In the genomic region with DNA sequence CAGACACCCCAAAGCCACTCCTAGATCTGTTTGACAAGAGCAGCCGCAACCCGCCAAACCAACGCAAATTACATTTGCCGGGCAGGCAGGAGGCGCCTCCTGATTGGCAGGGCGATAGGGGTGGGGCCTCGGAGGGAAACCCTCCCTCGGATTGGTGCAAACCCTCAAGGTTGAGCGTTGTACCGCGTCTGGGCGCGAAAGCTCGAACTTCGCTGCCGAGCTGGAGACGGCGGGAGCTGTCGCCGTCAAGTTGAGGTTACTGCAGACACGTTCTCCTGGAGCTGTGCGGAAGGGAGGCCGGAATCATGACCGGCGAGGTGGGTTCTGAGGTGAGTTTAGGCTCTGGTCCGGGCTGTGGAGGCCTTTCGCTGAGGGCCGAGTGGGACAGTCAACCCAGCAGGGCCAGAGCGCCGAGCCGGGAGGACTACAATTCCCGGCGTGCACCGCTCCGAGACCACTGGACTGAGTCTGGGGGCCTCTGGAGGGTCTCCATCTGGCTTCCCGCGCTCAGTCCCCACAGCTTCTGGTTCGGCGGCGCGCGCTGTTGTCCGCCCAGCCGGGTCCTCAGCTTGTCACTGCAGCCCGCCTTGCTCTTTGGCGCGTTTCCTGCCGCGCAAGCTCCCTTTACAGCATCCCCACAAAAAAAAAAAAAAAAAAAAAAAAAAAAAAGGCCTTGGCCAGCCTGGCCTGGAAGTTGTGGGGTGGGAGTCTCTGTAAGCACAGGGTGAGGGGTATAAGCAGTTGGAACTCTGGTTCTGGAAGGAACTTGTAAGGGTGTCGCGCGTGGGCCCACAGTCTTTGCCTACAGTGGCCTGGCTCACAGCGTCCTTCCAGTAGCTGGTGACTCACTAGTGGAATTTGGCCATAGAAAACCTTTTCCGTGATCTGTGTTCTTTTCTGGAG, we compare ENCODE assay signal across 8 mouse cellular contexts. TPM values are rescaled to one million over a fixed set of nuclear protein-coding genes. Genes with fewer than 3 reads are reported as not detected.
DNase-seq lines count a peak whose midpoint lies in the region; ATAC-seq and TF ChIP-seq lines count a peak whose summit lies in the region.

A gene (plus strand): TSS at position 127 of the 903 bp plus-strand sequence.

- H3K4me3 ChIP-seq in CH12.LX (replicated peaks in 1 of 3; ENCODE audit: low read depth in 2 of 3, low read length in 2 of 3, poor library complexity in 1 of 3) = peak within 1 kb of the TSS; percentile 81 to 85 (median 82)
- H3K4me3 ChIP-seq in brown adipose tissue, adult 24 weeks (ENCODE audit: insufficient read depth, low read depth, low read length) = peak within 1 kb of the TSS; percentile 64
- H3K4me3 ChIP-seq in heart, embryonic 13.5 days = peak within 1 kb of the TSS; percentile 73
- H3K4me3 ChIP-seq in kidney, postnatal 0 days (replicated peaks; ENCODE audit: low read depth, low read length) = peak within 1 kb of the TSS; percentile 58
- peak within 1 kb of the TSS; percentile 82 for H3K4me3 ChIP-seq in liver, embryonic 15.5 days (replicated peaks)
- peak within 1 kb of the TSS; percentile 71 for H3K4me3 ChIP-seq in neural tube, embryonic 11.5 days (ENCODE audit: low read depth, low read length)
- peak within 1 kb of the TSS; percentile 72 for H3K4me3 ChIP-seq in stomach, postnatal 0 days (ENCODE audit: low read depth, low read length)

- TF ChIP-seq POLR2A in CH12.LX (IDR thresholded peaks at IDR 0.05; ENCODE audit: low read depth, low read length) = peak; percentile 96

- ATAC-seq in erythroid progenitor cell, adult 5-6 weeks (replicated peaks; ENCODE audit: low FRiP score, poor library complexity, severe bottlenecking) = peak; percentile 98
- peak; percentile 89 for ATAC-seq in heart, embryonic 13.5 days (ENCODE audit: extremely low read depth, insufficient number of reproducible peaks, low FRiP score, low TSS enrichment)
- peak; percentile 91 for ATAC-seq in kidney, postnatal 0 days (replicated peaks; ENCODE audit: low FRiP score, low read depth)
- ATAC-seq in liver, embryonic 15.5 days (ENCODE audit: insufficient read depth) = peak; percentile 98
- ATAC-seq in neural tube, embryonic 11.5 days (ENCODE audit: insufficient read depth, low FRiP score, low TSS enrichment) = peak; percentile 97
- peak; percentile 96 for ATAC-seq in stomach, postnatal 0 days (ENCODE audit: low FRiP score, low TSS enrichment)

- dilution Hi-C loops in CH12.LX (cut with MboI; ENCODE audit: extremely low pct_ligation_motif_present, extremely low pct_unique_long_range_greater_than_20kb, low sequenced_read_pairs) = no loop called here

- no peaks in the 10 kb centered on the region for H3K9me3 ChIP-seq in CH12.LX (replicated peaks; ENCODE audit: low read length)
- no peaks in the 10 kb centered on the region for H3K9me3 ChIP-seq in heart, embryonic 13.5 days
- H3K9me3 ChIP-seq in kidney, postnatal 0 days (replicated peaks; ENCODE audit: low read length) = no peaks in the 10 kb centered on the region
- H3K9me3 ChIP-seq in liver, embryonic 15.5 days (replicated peaks) = no peaks in the 10 kb centered on the region
- H3K9me3 ChIP-seq in neural tube, embryonic 11.5 days (ENCODE audit: control insufficient read depth, low read length) = no peaks in the 10 kb centered on the region
- no peaks in the 10 kb centered on the region for H3K9me3 ChIP-seq in stomach, postnatal 0 days (ENCODE audit: control insufficient read depth, low read length)

- no peak for TF ChIP-seq RAD21 in CH12.LX (IDR thresholded peaks at IDR 0.05; ENCODE audit: low read depth, low read length)

- no peak for TF ChIP-seq CTCF in CH12.LX (conservative IDR thresholded peaks at IDR 0.05 in 1 of 2, IDR thresholded peaks at IDR 0.05 in 1 of 2; ENCODE audit: low read depth in 2 of 2, low read length in 2 of 2)
- TF ChIP-seq CTCF in kidney, postnatal 0 days (IDR thresholded peaks at IDR 0.05; ENCODE audit: low read depth) = no peak
- peak; percentile 29 for TF ChIP-seq CTCF in stomach, postnatal 0 days (IDR thresholded peaks at IDR 0.05; ENCODE audit: low read depth)

- TF ChIP-seq EP300 in CH12.LX (IDR thresholded peaks at IDR 0.05; ENCODE audit: low read length) = no peak
- no peak for TF ChIP-seq EP300 in stomach, postnatal 0 days (optimal IDR thresholded peaks at IDR 0.05)

- peak within 1 kb of the TSS; percentile 84 for H3K4me2 ChIP-seq in CH12.LX (ENCODE audit: insufficient read depth, low read depth, poor library complexity, severe bottlenecking)
- peak within 1 kb of the TSS; percentile 78 for H3K4me2 ChIP-seq in heart, embryonic 13.5 days
- H3K4me2 ChIP-seq in kidney, postnatal 0 days (ENCODE audit: low read length) = peak within 1 kb of the TSS; percentile 63
- H3K4me2 ChIP-seq in liver, embryonic 15.5 days = peak within 1 kb of the TSS; percentile 77
- H3K4me2 ChIP-seq in neural tube, embryonic 11.5 days (ENCODE audit: low read depth) = peak within 1 kb of the TSS; percentile 60
- peak within 1 kb of the TSS; percentile 84 for H3K4me2 ChIP-seq in stomach, postnatal 0 days (replicated peaks; ENCODE audit: low read depth)

- DNase-seq in CH12.LX (ENCODE audit: extremely low read depth) = peak; percentile 94
- peak; percentile 93 for DNase-seq in kidney, postnatal 0 days (ENCODE audit: low spot score)
- peak; percentile 93 for DNase-seq in neural tube, embryonic 11.5 days (ENCODE audit: low spot score)
- DNase-seq in stomach, postnatal 0 days (ENCODE audit: low spot score) = peak; percentile 93

- peak within 1 kb of the TSS; percentile 72 for H3K9ac ChIP-seq in CH12.LX (ENCODE audit: insufficient read depth, low read depth)
- peak within 1 kb of the TSS; percentile 84 for H3K9ac ChIP-seq in heart, embryonic 13.5 days
- H3K9ac ChIP-seq in kidney, postnatal 0 days (ENCODE audit: low read depth, low read length) = peak within 1 kb of the TSS; percentile 62
- H3K9ac ChIP-seq in liver, embryonic 15.5 days = peak within 1 kb of the TSS; percentile 86
- H3K9ac ChIP-seq in neural tube, embryonic 11.5 days (ENCODE audit: low read length) = peak within 1 kb of the TSS; percentile 67
- H3K9ac ChIP-seq in stomach, postnatal 0 days (ENCODE audit: low read length) = peak within 1 kb of the TSS; percentile 66

- peaks cover 0 to 36% of the 10 kb centered on the region in 2 experiments for H3K4me1 ChIP-seq in CH12.LX (ENCODE audit: control insufficient read depth in 1 of 2, insufficient read depth in 2 of 2)
- H3K4me1 ChIP-seq in brown adipose tissue, adult 24 weeks (ENCODE audit: control insufficient read depth, insufficient read depth, insufficient read length, low read length) = no peaks in the 10 kb centered on the region
- peaks cover 24% of the 10 kb centered on the region for H3K4me1 ChIP-seq in heart, embryonic 13.5 days
- no peaks in the 10 kb centered on the region for H3K4me1 ChIP-seq in kidney, postnatal 0 days (replicated peaks; ENCODE audit: insufficient read depth, low read length)
- peaks cover 34% of the 10 kb centered on the region for H3K4me1 ChIP-seq in liver, embryonic 15.5 days (replicated peaks)
- no peaks in the 10 kb centered on the region for H3K4me1 ChIP-seq in neural tube, embryonic 11.5 days (ENCODE audit: control insufficient read depth, insufficient read depth, low read length)
- no peaks in the 10 kb centered on the region for H3K4me1 ChIP-seq in stomach, postnatal 0 days (replicated peaks; ENCODE audit: control insufficient read depth, insufficient read depth)

- in situ Hi-C loops in CH12.LX (cut with MboI; ENCODE audit: low pct_ligation_motif_present, low pct_unique_long_range_greater_than_20kb, low sequenced_read_pairs) = no loop called here

- WGBS in heart, embryonic 13.5 days = 1% methylated on average over 54 of the region's 54 CpGs
- under 1% methylated on average over 50 of the region's 54 CpGs for WGBS in kidney, postnatal 0 days
- WGBS in liver, embryonic 15.5 days (ENCODE audit: insufficient replicate concordance) = under 1% methylated on average over 54 of the region's 54 CpGs
- WGBS in neural tube, embryonic 11.5 days = under 1% methylated on average over 51 of the region's 54 CpGs
- WGBS in stomach, postnatal 0 days = under 1% methylated on average over 54 of the region's 54 CpGs

- no peaks in the 10 kb centered on the region for H3K27me3 ChIP-seq in CH12.LX (replicated peaks)
- no peaks in the 10 kb centered on the region for H3K27me3 ChIP-seq in heart, embryonic 13.5 days (replicated peaks)
- no peaks in the 10 kb centered on the region for H3K27me3 ChIP-seq in kidney, postnatal 0 days (ENCODE audit: insufficient read depth, low read length)
- no peaks in the 10 kb centered on the region for H3K27me3 ChIP-seq in liver, embryonic 15.5 days
- H3K27me3 ChIP-seq in neural tube, embryonic 11.5 days (ENCODE audit: control insufficient read depth, insufficient read depth, low read length) = no peaks in the 10 kb centered on the region
- H3K27me3 ChIP-seq in stomach, postnatal 0 days (ENCODE audit: control insufficient read depth, insufficient read depth, low read length) = no peaks in the 10 kb centered on the region

- H3K27ac ChIP-seq in CH12.LX (ENCODE audit: insufficient read depth, low read depth) = peak within 1 kb of the TSS; percentile 48; the same call in 1 of the 2 replicates
- no peak within 1 kb of the TSS for H3K27ac ChIP-seq in brown adipose tissue, adult 24 weeks (replicated peaks; ENCODE audit: low read depth, low read length)
- H3K27ac ChIP-seq in heart, embryonic 13.5 days (replicated peaks) = peak within 1 kb of the TSS; percentile 55; the same call in 1 of the 2 replicates
- H3K27ac ChIP-seq in kidney, postnatal 0 days = no peak within 1 kb of the TSS
- H3K27ac ChIP-seq in liver, embryonic 15.5 days (replicated peaks) = peak within 1 kb of the TSS; percentile 78
- peak within 1 kb of the TSS; percentile 60 for H3K27ac ChIP-seq in neural tube, embryonic 11.5 days (ENCODE audit: low read depth, low read length)
- peak within 1 kb of the TSS; percentile 35; the same call in 1 of the 2 replicates for H3K27ac ChIP-seq in stomach, postnatal 0 days (replicated peaks)

- H3K79me2 ChIP-seq in CH12.LX (replicated peaks; ENCODE audit: control insufficient read depth, extremely low read depth, insufficient read depth, poor library complexity, severe bottlenecking) = peaks cover 21% of the 10 kb centered on the region

- peaks cover 9 to 19% of the 10 kb centered on the region in 2 experiments for H3K36me3 ChIP-seq in CH12.LX (replicated peaks in 1 of 2; ENCODE audit: control insufficient read depth in 1 of 2, insufficient read depth in 1 of 2, low read length in 1 of 2)
- H3K36me3 ChIP-seq in heart, embryonic 13.5 days = peaks cover 20% of the 10 kb centered on the region
- H3K36me3 ChIP-seq in kidney, postnatal 0 days (ENCODE audit: insufficient read depth, low read length) = peaks cover 3% of the 10 kb centered on the region; the same call in 1 of the 2 replicates
- peaks cover 33% of the 10 kb centered on the region for H3K36me3 ChIP-seq in liver, embryonic 15.5 days (replicated peaks)
- H3K36me3 ChIP-seq in neural tube, embryonic 11.5 days (ENCODE audit: control insufficient read depth, insufficient read depth, low read length) = peaks cover 3% of the 10 kb centered on the region
- no peaks in the 10 kb centered on the region for H3K36me3 ChIP-seq in stomach, postnatal 0 days (ENCODE audit: control insufficient read depth, insufficient read depth, low read length)

RNA-seq across cellular contexts. Expression of the gene that starts here (rescaled TPM):
- total RNA-seq in CH12.LX (2012; rRNA removed) = 34.9 and 49.4 TPM in 2 replicates
- total RNA-seq in CH12.LX (2014; rRNA removed) = 25.4 and 25.5 TPM in 2 replicates
- 90.0 and 103 TPM in 2 replicates for polyA plus RNA-seq in CH12.LX (2012; ENCODE audit: insufficient read length, low read depth)
- polyA plus RNA-seq in brown adipose tissue, adult 24 weeks (2012; ENCODE audit: insufficient read depth, insufficient read length, missing spikeins) = not detected in 2 replicates
- 76.3 and 172 TPM in 2 replicates for total RNA-seq in erythroid progenitor cell, adult 5-6 weeks (2015; ENCODE audit: low replicate concordance)
- total RNA-seq in erythroid progenitor cell, adult 5-6 weeks (2017; ENCODE audit: low replicate concordance) = 304 and 354 TPM in 2 replicates
- 22.4 and 24.5 TPM in 2 replicates for polyA plus RNA-seq in heart, embryonic 13.5 days (2015; fragmentation: Nextera tagmentation; extraction: Ambion mirVana)
- 13.3 and 18.0 TPM in 2 replicates for polyA plus RNA-seq in kidney, postnatal 0 days (2015; fragmentation: Nextera tagmentation; extraction: Ambion mirVana)
- 35.2 and 36.4 TPM in 2 replicates for polyA plus RNA-seq in liver, embryonic 15.5 days (2015; fragmentation: Nextera tagmentation; extraction: Ambion mirVana)
- polyA plus RNA-seq in neural tube, embryonic 11.5 days (2014; fragmentation: Nextera tagmentation; extraction: Ambion mirVana) = 37.9 and 43.6 TPM in 2 replicates
- 5.9 and 8.9 TPM in 2 replicates for polyA plus RNA-seq in stomach, postnatal 0 days (2015; fragmentation: Nextera tagmentation; extraction: Ambion mirVana)

Comparison
In these comparisons a context has a peak if more than half of its experiments do, and no peak if none do; other contexts are left out.
1. H3K27ac ChIP-seq: peak in CH12.LX (single experiment), heart, embryonic 13.5 days (single experiment), liver, embryonic 15.5 days (single experiment), neural tube, embryonic 11.5 days (single experiment) and stomach, postnatal 0 days (single experiment); none in brown adipose tissue, adult 24 weeks (single experiment) and kidney, postnatal 0 days (single experiment).
2. Peak in every context shown above with its lines, with median percentiles within 50 percentile points of each other: DNase-seq, H3K4me2 ChIP-seq, H3K4me3 ChIP-seq, H3K9ac ChIP-seq and ATAC-seq.